Mouse (Mus musculus) embryo, embryonic 9.5 days (tissue): ENCODE measurements around the gene Birc6.

Source experiments
- DNase-seq: peaks from one replicate; pipeline ENCODE4 v3.0.0-alpha.2; 2017; ENCODE audit errors: extremely low spot score

The Birc6 gene

DNA sequence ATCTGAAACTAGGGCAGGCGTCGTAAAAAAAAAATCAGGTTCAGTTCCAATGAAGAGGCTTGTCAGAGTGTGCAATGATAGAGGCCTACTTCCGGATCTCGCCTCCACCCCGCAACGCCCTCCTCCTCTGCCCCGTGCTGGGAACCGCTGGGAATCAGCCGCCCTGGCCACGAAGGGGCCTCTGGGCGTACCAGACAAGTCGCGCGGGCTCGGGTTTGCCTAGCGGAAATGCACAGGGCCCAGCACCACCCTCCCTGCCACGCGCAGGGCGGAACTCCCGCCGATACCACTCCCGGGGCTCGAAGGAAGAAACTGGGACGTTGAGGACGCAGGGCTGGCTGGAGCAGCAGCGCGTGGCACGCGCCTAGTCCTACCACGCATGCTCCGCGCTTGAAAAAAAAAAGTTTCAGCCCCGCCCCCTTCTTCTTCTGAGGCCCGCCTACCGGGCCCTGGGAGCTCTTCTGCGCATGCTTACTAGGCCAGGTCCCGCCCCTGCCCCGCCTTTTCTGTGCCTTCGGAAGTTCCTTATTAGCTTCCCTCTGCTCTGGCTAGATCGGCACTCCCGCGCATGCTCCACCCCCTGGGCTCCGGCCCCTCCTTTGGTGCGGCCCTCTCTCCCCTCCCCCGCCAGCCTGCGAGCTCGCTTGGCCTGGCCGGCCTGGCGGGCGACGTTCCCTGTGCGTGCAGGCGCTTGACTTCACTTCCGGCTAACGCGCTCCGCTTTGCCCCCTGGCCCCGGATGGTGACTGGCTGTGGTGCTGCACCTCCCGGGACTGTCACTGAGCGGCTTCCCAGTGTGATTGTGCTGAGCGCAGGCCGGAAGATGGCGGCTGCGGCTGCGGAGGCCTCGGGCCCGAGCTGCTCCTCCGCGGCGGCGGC lies at the start of gene Birc6:
TSS of gene Birc6 (plus strand) at position 567 of the 879 bp plus-strand sequence.
- DNase-seq = peak; percentile 100

GRCm38 (mm10) chr17:74480361-74481069 lies 47.6 kb upstream of the Birc6 start:
- DNase-seq = no peak

GRCm38 (mm10) chr17:74489024-74489900 lies 38.8 kb upstream of the Birc6 start, which contains the start of gene Yipf4:
Gene Yipf4, plus strand, starts transcription at chr17:74489493.
- peak; percentile 92 for DNase-seq

GRCm38 (mm10) chr17:74489901-74490220 lies 38.2 kb upstream of the Birc6 start:
- DNase-seq = no peak

- no peak for DNase-seq
Measured at GRCm38 (mm10) chr17:74491565-74491964, 36.5 kb upstream of the Birc6 start.

DNA sequence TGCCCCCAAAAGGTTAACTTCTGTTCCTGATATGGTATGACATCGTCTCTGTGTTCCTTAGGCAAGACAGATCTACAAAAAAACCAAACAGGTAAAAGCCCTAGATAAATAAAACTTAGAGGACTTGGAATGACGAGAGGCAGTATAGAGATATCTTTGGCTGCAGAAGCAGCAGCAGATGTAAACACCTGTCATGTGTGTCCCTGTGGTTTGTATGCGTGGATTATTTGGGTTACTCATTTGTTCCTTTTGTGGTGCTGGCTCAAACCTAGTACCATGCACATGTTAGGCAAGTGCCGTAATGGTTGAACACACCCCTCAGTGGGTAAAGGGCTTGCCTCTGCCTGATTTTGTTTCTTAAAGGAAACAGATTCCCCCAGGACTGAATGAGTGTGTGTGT lies 27.9 kb upstream of the Birc6 start:
- DNase-seq = no peak

DNA sequence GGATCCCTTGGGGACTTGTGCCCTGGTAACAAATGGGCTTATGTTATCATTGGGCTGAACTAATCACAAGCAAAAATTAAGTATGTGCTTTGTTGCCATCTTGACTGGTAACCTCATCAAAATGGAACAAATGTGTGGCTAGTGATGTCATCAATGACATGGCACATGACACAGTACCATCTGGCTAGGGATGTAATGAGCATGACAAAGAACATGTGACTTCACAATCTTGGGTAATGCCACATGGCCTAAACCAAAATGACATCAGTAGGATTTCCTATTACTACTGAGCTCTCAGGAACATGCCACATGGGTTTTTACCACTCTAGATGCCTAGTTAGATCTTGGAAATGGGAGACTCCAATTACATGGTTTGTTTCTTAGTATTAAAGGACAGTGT lies 27.0 kb upstream of the Birc6 start:
- DNase-seq = no peak

DNA sequence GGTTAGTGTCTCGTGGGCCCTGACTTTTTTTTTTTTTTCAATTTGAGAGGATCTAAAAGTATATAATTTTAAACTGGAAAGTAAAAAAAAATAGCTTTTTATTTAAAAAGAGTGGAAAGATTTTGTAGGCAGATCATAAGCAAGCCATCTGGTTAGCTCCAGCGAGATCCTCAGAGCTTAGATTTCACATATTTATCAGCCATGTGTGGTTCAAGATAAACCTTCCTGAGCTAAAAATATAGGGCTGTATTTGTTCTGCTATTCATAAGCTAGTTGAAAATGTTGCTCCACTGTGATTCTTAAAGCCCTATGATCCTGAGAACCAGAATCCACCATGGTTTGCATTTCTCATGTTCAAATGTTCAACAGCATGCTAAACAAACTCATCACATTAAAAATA lies 20.2 kb upstream of the Birc6 start:
- no peak for DNase-seq

GRCm38 (mm10) chr17:74508600-74508999 lies 19.5 kb upstream of the Birc6 start:
- DNase-seq = no peak

- DNase-seq = no peak
Measured at GRCm38 (mm10) chr17:74512308-74512707, 15.8 kb upstream of the Birc6 start.

DNA sequence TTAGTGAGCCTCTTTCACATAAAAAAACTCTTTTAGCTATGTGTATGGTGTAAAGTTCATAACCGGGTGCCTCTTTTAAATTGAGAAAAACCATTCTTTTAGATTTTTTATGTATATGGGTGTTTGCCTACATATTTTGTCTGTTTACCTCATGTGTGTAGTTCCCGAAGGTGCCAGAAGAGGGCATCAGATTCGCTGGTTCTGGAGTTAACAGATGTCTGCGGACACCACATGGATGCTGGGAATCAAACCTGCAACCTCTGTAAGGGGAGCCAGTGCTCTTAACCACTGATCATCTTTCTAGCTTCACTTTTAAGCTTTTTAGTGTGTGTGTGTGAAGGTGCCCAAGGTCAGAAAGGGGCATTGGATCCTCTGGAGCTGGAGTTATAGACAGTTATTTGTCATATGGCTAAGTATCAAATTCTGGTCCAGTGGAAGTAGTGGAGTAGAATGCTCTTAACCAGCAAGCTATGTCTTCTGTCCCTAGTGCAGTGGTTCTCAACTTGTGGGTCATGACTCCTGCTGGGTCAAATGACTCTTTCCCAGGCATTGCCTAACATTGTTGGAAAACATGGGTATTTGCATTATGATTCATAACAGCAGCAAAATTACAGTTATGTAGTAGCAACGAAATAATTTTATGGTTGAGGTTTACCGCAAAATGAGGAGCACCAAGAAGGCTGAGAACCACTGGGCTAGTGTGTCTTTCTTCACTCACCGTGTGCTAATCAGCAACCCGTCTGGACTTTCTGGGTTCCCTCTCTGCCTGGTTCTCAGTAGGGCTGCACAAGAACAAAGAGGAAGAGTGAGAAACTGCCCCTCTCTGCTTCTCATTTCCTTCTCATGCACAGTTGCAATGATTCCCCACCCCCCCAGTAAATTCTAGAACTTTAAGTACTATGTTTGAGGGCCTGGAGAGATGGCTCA lies 5.0 kb upstream of the Birc6 start:
- DNase-seq = no peak

DNA sequence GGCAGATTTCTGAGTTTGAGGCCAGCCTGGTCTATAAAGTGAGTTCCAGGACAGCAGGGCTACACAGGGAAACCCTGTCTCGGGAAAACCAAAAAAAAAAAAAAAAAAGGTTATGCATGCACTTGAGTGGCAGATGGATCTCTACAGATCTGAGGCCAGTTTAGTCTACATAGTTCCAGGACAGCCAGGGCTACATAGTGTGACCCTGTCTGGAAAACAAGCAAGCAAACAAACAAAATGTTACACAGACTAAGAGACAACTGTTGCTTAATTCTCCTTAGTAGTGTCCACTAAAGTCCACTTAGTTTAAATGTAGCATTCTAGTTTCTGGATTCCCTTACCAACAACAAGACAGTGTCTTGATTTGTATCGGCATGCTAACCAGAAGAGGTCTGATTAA lies 2.0 kb upstream of the Birc6 start:
- no peak for DNase-seq

- no peak for DNase-seq
Measured at GRCm38 (mm10) chr17:74526806-74527653, 1.1 kb upstream of the Birc6 start.

GRCm38 (mm10) chr17:74528648-74529532 lies 795 bp downstream of the Birc6 start:
- DNase-seq = peak; percentile 56

DNA sequence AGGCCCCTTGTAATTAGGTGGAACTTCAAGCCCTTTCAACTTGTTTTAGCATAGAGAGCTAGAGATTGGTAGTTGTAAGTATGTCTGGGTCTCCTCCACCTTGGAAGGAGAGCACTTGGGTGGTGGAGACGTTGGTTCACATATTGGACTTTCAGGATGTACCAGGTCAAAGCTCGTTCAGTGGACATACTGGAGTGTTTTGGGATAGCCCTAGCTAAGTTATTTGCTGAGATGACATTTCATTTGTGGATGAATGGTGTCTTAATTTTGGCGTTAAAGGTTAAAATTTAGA lies 1.4 kb downstream of the Birc6 start:
- DNase-seq = no peak

DNA sequence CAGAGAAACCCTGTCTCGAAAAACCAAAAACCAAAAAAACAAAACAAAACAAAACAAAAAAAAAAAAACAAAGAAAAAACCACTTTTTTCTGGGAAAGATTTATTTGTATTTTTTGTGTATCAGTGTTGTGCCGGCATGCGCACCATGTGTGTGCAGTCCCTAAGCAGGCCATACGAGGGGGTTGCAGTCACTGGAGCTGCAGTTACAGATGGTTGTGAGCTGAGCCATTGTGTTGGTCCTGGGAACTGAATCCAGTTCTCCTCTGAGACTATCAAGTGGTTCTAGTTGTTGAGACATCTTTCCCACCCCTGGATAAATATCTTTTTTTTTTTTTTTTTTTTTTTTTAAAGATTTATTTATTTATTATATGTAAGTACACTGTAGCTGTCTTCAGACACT lies 6.9 kb downstream of the Birc6 start:
- no peak for DNase-seq

- DNase-seq = no peak
Measured at GRCm38 (mm10) chr17:74537526-74537925, 9.4 kb downstream of the Birc6 start.

- DNase-seq = no peak
Measured at GRCm38 (mm10) chr17:74543615-74544014, 15.5 kb downstream of the Birc6 start.

GRCm38 (mm10) chr17:74554118-74554517 lies 26.0 kb downstream of the Birc6 start:
- DNase-seq = no peak
